Mouse (Mus musculus): Measurements from ENCODE around the gene Gid4. TPM values are rescaled to one million over a fixed set of nuclear protein-coding genes. Genes with fewer than 3 reads are reported as not detected.

Gene Gid4
- polyA plus RNA-seq (2014; fragmentation: Nextera tagmentation; extraction: Ambion mirVana) = 28.9 and 29.1 TPM in 2 replicates

DNA sequence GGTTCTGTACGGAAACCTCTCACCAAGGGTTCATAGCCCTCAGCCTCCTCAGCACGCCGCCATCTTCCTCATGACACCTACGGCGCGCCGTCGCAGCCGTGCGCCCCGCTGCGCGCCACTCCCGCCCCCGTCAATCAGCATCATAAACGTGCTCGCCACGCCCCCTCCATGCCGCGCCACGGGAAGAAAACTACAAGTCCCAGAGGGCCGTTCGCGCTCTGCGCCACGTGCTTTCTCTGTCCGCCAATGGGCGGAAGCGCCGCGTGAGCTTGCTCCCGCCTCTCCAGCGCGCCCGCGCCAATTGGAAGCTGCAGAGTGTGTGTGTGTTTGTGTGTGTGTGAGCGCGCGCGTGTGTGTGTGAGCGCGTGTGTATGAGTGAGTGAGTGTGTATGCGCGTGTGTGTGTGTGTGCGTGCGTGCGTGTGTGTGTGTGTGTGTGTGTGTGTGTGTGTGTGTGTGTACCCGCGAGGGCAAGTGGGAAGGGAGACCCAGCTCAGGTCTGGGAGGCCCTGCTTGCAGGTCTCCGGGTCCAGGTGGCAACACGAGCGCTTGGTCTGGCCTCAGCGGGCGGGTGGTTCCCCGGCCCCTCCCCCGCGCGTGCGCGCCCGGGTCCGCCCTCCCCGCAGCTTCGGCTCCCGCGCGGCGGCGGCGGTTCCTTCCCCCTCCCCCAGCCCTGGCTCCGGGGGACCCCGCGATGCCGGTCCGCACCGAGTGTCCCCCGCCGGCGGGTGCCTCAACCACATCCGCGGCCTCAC lies at the start of gene Gid4:
Gid4 (plus strand) TSS at position 183 of the 754 bp plus-strand sequence.
- H3K4me3 ChIP-seq (ENCODE audit: low read depth, low read length) = peak within 1 kb of the TSS; percentile 79
- ATAC-seq (replicated peaks; ENCODE audit: low FRiP score, low TSS enrichment, low read depth) = peak; percentile 98
- no peaks in the 10 kb centered on the region for H3K36me3 ChIP-seq (ENCODE audit: control insufficient read depth, insufficient read depth, low read length)
- peak within 1 kb of the TSS; percentile 84 for H3K27ac ChIP-seq (ENCODE audit: low read depth)
- peak within 1 kb of the TSS; percentile 95 for H3K4me2 ChIP-seq (ENCODE audit: low read length)
- H3K27me3 ChIP-seq (replicated peaks; ENCODE audit: control insufficient read depth, insufficient read depth, low read length) = no peaks in the 10 kb centered on the region
- DNase-seq (ENCODE audit: low spot score) = peak; percentile 97
- H3K9ac ChIP-seq (ENCODE audit: low read length) = peak within 1 kb of the TSS; percentile 87
- H3K9me3 ChIP-seq (ENCODE audit: control insufficient read depth, low read length) = no peaks in the 10 kb centered on the region
- 1% methylated on average over 81 of the region's 81 CpGs for WGBS
- peaks cover 18% of the 10 kb centered on the region for H3K4me1 ChIP-seq (replicated peaks; ENCODE audit: control insufficient read depth, insufficient read depth, low read length)

DNA sequence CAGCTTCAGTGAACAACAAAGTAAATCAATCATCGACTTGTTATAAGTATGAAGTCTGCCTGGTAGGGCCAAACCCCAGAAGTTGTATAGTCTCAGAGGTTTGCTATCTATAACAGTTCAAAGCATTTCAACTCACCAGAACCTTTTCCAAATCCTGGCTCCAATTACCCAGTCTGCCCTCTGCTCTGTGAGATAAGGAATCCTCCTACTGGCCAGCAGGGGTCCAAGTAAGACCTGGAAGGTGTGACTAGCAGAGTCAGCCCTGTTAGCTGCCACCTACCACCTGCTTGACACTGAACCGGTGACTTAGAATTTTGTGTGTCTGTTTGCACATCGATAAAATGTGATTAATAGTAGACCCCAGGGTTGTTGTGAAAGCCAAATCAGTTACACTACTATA lies 49.7 kb upstream of the Gid4 start:
- Histone ChIP-seq H3K4me2 (ENCODE audit: low read length) (no peak overlapping the region), H3K4me3 (ENCODE audit: low read depth, low read length) (no peak overlapping the region), H3K4me1 (replicated peaks; ENCODE audit: control insufficient read depth, insufficient read depth, low read length) (peaks cover 6% of the 10 kb centered on the region; the same call in 1 of the 2 replicates), H3K27me3 (replicated peaks; ENCODE audit: control insufficient read depth, insufficient read depth, low read length) (no peaks in the 10 kb centered on the region), H3K9ac (ENCODE audit: low read length) (no peak overlapping the region), H3K27ac (ENCODE audit: low read depth) (no peak overlapping the region), H3K36me3 (ENCODE audit: control insufficient read depth, insufficient read depth, low read length) (no peaks in the 10 kb centered on the region), H3K9me3 (ENCODE audit: control insufficient read depth, low read length) (no peaks in the 10 kb centered on the region)
- 69% methylated on average over 3 of the region's 3 CpGs for WGBS
- ATAC-seq (replicated peaks; ENCODE audit: low FRiP score, low TSS enrichment, low read depth) = no peak
- no peak for DNase-seq (ENCODE audit: low spot score)

DNA sequence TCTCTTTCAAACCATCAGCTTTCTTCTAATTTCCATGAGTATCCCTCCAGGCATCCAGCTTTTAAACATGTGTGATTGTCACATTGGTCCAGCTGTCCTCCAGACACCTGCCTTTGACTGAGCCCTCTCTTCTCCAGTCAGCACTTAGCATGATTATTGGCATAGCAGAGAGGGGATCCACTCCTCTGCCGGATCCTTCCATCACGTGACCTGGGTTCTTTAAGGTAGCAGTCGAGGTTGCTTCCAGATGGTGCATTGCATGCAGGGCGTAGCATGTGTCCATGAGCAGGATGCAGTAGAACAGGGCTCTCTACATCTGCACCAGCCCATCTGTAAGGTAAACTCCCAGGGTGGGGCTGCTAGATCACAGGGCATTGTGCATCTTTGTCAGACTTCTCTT lies 48.0 kb upstream of the Gid4 start:
- DNase-seq (ENCODE audit: low spot score) (no peak), ATAC-seq (replicated peaks; ENCODE audit: low FRiP score, low TSS enrichment, low read depth) (no peak)
- Histone ChIP-seq H3K4me1 (replicated peaks; ENCODE audit: control insufficient read depth, insufficient read depth, low read length) (peaks cover 6% of the 10 kb centered on the region; the same call in 1 of the 2 replicates), H3K9ac (ENCODE audit: low read length) (no peak overlapping the region), H3K4me2 (ENCODE audit: low read length) (no peak overlapping the region), H3K27ac (ENCODE audit: low read depth) (no peak overlapping the region), H3K36me3 (ENCODE audit: control insufficient read depth, insufficient read depth, low read length) (no peaks in the 10 kb centered on the region), H3K27me3 (replicated peaks; ENCODE audit: control insufficient read depth, insufficient read depth, low read length) (no peaks in the 10 kb centered on the region), H3K4me3 (ENCODE audit: low read depth, low read length) (no peak overlapping the region), H3K9me3 (ENCODE audit: control insufficient read depth, low read length) (no peaks in the 10 kb centered on the region)
- WGBS = 80% methylated on average over 4 of the region's 4 CpGs

DNA sequence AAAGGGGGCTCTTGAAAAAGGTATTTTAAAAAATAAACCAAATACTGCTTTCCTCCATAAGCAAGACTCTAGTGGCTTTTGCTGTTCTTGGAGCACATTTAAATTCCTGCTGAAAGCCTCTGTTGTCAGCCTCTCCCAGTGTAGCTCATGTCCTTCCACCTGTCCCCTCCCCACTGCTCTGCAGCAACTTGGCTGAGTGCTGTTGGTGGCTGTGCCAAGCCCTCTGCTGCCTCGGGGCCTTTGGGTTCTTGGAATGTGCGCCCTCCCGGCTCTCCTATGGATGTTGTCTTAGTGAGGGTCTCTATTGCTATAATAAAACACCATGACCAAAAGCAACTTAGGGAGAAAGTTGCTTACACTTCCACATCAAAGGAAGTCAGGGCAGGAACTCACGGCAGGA lies 47.5 kb upstream of the Gid4 start:
- Histone ChIP-seq H3K27me3 (replicated peaks; ENCODE audit: control insufficient read depth, insufficient read depth, low read length) (no peaks in the 10 kb centered on the region), H3K4me2 (ENCODE audit: low read length) (no peak overlapping the region), H3K4me3 (ENCODE audit: low read depth, low read length) (no peak overlapping the region), H3K4me1 (replicated peaks; ENCODE audit: control insufficient read depth, insufficient read depth, low read length) (peaks cover 6% of the 10 kb centered on the region; the same call in 1 of the 2 replicates), H3K9me3 (ENCODE audit: control insufficient read depth, low read length) (no peaks in the 10 kb centered on the region), H3K36me3 (ENCODE audit: control insufficient read depth, insufficient read depth, low read length) (no peaks in the 10 kb centered on the region), H3K9ac (ENCODE audit: low read length) (no peak overlapping the region), H3K27ac (ENCODE audit: low read depth) (no peak overlapping the region)
- ATAC-seq (replicated peaks; ENCODE audit: low FRiP score, low TSS enrichment, low read depth) = no peak
- no peak for DNase-seq (ENCODE audit: low spot score)
- WGBS = 62% methylated on average over 4 of the region's 4 CpGs

DNA sequence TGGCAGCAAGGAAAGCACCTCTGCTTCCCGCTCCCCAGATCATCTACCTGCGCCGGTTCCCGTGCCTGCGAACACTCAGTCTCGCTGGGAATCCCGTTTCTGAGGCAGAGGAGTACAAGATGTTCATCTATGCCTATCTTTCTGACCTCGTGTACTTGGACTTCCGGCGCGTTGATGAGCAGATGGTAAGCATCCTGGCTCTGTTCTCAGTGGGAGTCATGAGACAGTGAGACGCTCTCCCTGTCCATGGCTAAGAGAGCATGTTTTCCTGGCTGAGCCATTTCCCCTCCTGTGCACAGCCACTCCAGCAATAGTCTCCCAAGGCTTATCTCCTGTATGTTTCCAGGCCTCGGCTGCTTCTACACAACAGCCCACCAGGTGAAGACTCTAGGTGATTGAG lies 46.5 kb upstream of the Gid4 start:
- Histone ChIP-seq H3K9ac (ENCODE audit: low read length) (no peak overlapping the region), H3K27ac (ENCODE audit: low read depth) (no peak overlapping the region), H3K4me3 (ENCODE audit: low read depth, low read length) (no peak overlapping the region), H3K36me3 (ENCODE audit: control insufficient read depth, insufficient read depth, low read length) (no peaks in the 10 kb centered on the region), H3K4me2 (ENCODE audit: low read length) (no peak overlapping the region), H3K27me3 (replicated peaks; ENCODE audit: control insufficient read depth, insufficient read depth, low read length) (no peaks in the 10 kb centered on the region), H3K4me1 (replicated peaks; ENCODE audit: control insufficient read depth, insufficient read depth, low read length) (peaks cover 6% of the 10 kb centered on the region; the same call in 1 of the 2 replicates), H3K9me3 (ENCODE audit: control insufficient read depth, low read length) (no peaks in the 10 kb centered on the region)
- ATAC-seq (replicated peaks; ENCODE audit: low FRiP score, low TSS enrichment, low read depth) (no peak), DNase-seq (ENCODE audit: low spot score) (no peak)
- WGBS = 77% methylated on average over 13 of the region's 13 CpGs

DNA sequence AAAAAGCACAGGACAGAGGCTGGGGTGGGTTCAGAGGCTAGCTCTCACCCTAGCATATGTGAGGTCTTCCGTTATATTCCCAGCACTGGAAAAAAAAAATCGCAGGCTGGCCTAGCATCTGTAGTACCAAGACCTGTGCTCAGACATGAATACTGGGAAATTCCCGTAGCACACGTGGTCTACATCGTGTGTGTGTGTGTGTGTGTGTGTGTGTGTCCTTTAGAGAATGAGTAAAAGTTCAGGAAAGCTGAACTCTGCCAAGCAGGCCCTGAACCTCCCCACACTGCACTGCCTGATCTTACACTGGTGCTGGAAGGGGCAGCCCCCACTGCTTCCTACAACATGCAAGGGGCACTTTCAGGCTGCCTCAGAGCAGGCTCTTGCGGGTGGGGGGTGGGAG lies 42.5 kb upstream of the Gid4 start:
- Histone ChIP-seq H3K27ac (ENCODE audit: low read depth) (no peak overlapping the region), H3K9ac (ENCODE audit: low read length) (no peak overlapping the region), H3K4me2 (ENCODE audit: low read length) (no peak overlapping the region), H3K36me3 (ENCODE audit: control insufficient read depth, insufficient read depth, low read length) (no peaks in the 10 kb centered on the region), H3K4me3 (ENCODE audit: low read depth, low read length) (no peak overlapping the region), H3K27me3 (replicated peaks; ENCODE audit: control insufficient read depth, insufficient read depth, low read length) (no peaks in the 10 kb centered on the region), H3K9me3 (ENCODE audit: control insufficient read depth, low read length) (no peaks in the 10 kb centered on the region), H3K4me1 (replicated peaks; ENCODE audit: control insufficient read depth, insufficient read depth, low read length) (no peaks in the 10 kb centered on the region)
- ATAC-seq (replicated peaks; ENCODE audit: low FRiP score, low TSS enrichment, low read depth) (no peak), DNase-seq (ENCODE audit: low spot score) (no peak)
- 80% methylated on average over 6 of the region's 6 CpGs for WGBS

DNA sequence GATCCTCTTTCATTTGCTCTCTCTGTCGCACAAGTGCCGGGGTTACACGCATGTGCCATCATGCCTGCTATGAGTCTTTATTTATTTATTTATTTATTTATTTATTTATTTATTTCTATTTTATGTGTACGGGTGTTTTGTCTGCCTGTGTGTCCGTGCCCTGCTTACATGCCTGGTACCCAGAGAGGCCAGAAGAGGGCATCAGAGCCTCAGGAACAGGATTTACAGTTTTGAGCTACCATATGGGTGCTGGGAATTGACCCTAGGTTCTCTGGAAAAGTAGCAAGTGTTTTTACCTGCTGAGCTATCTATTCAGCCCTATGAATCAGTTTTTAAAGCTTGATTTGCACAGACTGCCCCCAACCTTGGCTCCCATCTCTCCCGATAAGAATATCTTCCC lies 33.4 kb upstream of the Gid4 start:
- no peaks in the 10 kb centered on the region for H3K36me3 ChIP-seq (ENCODE audit: control insufficient read depth, insufficient read depth, low read length)
- DNase-seq (ENCODE audit: low spot score) (no peak), ATAC-seq (replicated peaks; ENCODE audit: low FRiP score, low TSS enrichment, low read depth) (no peak)
- 89% methylated on average over 6 of the region's 6 CpGs for WGBS
- H3K4me2 ChIP-seq (ENCODE audit: low read length) = no peak overlapping the region
- H3K9me3 ChIP-seq (ENCODE audit: control insufficient read depth, low read length) = no peaks in the 10 kb centered on the region
- H3K27me3 ChIP-seq (replicated peaks; ENCODE audit: control insufficient read depth, insufficient read depth, low read length) = no peaks in the 10 kb centered on the region
- no peak overlapping the region for H3K4me3 ChIP-seq (ENCODE audit: low read depth, low read length)
- no peak overlapping the region for H3K9ac ChIP-seq (ENCODE audit: low read length)
- peaks cover 9% of the 10 kb centered on the region for H3K4me1 ChIP-seq (replicated peaks; ENCODE audit: control insufficient read depth, insufficient read depth, low read length)
- H3K27ac ChIP-seq (ENCODE audit: low read depth) = no peak overlapping the region

DNA sequence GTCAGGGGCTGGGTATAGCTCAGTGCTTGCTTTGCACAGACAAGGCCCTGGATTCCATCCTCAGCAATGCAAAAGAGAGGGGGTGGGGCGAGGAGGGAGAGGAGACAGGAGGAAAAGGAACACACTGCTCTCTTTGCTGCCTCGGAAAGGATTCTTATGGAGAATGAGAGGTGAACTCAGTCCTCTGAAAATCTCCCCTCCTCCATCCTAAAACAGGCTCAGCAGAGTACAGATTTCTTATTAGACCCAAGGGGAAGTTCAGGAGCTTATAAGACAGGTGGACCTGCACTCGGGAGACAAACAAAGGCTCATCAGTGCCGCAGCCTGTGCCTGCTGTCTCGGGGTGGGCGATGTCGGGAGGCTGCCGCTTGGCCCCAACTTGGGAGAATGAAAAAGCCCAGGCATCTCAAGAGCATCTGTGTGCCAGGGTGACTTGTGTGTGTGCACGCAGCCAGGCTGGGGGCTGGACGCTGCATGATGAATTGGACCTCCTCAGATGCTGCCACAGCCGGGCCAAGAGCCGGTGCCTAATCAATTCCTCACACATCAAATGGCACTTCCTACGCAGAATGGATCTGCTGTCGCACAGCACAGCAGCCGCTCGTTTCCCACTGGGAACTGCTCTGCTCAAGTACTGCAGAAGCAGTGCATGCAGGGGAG lies 32.1 kb upstream of the Gid4 start:
- Histone ChIP-seq H3K27ac (ENCODE audit: low read depth) (no peak overlapping the region; the same call in 1 of the 2 replicates), H3K27me3 (replicated peaks; ENCODE audit: control insufficient read depth, insufficient read depth, low read length) (no peaks in the 10 kb centered on the region)

More for the DNA sequence above, 32.1 kb upstream of the Gid4 start:
- H3K9ac ChIP-seq (ENCODE audit: low read length) = no peak overlapping the region
- WGBS = 8% methylated on average over 16 of the region's 16 CpGs
- H3K4me1 ChIP-seq (replicated peaks; ENCODE audit: control insufficient read depth, insufficient read depth, low read length) = peaks cover 9% of the 10 kb centered on the region
- no peak overlapping the region for H3K4me3 ChIP-seq (ENCODE audit: low read depth, low read length)
- H3K36me3 ChIP-seq (ENCODE audit: control insufficient read depth, insufficient read depth, low read length) = no peaks in the 10 kb centered on the region
- no peaks in the 10 kb centered on the region for H3K9me3 ChIP-seq (ENCODE audit: control insufficient read depth, low read length)
- peak overlapping the region; percentile 24 for H3K4me2 ChIP-seq (ENCODE audit: low read length)
- DNase-seq (ENCODE audit: low spot score) = peak; percentile 53
- no peak for ATAC-seq (replicated peaks; ENCODE audit: low FRiP score, low TSS enrichment, low read depth)

Data from intestine, embryonic 14.5 days (tissue).